16 mouse cellular contexts compared by ENCODE assay signal in the genomic region with DNA sequence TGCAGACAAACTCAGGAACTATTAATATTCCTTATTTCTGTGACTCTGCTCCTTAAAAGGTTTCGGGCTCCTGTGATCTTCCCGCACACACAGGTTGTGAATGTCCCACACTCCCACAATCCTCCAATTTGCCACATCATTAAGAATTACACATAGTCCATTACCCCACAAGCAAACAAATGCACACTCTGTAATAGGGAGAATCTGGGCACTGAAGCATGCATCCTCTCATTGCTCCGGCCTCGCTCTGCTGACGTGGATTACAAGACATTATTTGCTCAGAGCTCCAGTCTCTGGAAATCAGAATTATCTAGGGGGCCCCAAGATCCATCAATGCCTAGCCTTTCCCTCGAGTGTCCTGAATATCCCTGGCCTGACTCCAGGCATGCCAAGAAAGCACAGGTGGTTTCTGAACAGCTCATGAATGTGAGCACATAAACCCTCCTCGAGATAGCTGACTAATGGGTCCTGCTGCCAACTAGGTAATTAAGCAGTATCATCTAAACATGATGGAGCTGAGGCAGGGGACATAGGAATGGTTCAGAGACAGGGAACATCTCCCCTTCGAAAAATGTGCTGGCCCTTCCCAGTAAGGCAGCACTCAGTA.
DNase-seq lines count a peak whose midpoint lies in the region; ATAC-seq lines count a peak whose summit lies in the region.
"Had no signal": no experiment of that assay in that cellular context is flagged by ENCODE, and none has a peak within 500 bp of the region (broad histone marks: within the 10 kb centered on the region; RNA-seq: fewer than 3 reads in every experiment).

No protein-coding gene starts in this region.

- peak; percentile 67 for ATAC-seq in hindbrain, embryonic 16.5 days
- no peak for ATAC-seq in hindbrain, embryonic 12.5 days (ENCODE audit: low FRiP score)
- ATAC-seq in neural tube, embryonic 12.5 days (ENCODE audit: low FRiP score, low read depth), result 0 out of 2 replicates have a peak, but pooled peaks have one; percentile 37
- no peak for ATAC-seq in neural tube, embryonic 15.5 days (ENCODE audit: low FRiP score)
- no peak for ATAC-seq in intestine, embryonic 16.5 days
- ATAC-seq: CD4-positive, CD25-positive, alpha-beta regulatory T cell, adult 4 months; midbrain, embryonic 15.5 days had no signal

- H3K4me2 ChIP-seq in hindbrain, embryonic 16.5 days (ENCODE audit: low read length), result no peak overlapping the region
- H3K4me2 ChIP-seq in hindbrain, embryonic 12.5 days (replicated peaks), result no peak overlapping the region
- no peak overlapping the region for H3K4me2 ChIP-seq in neural tube, embryonic 12.5 days (replicated peaks)
- no peak overlapping the region for H3K4me2 ChIP-seq in neural tube, embryonic 15.5 days
- no peak overlapping the region for H3K4me2 ChIP-seq in intestine, embryonic 16.5 days (ENCODE audit: low read depth, low read length)
- H3K4me2 ChIP-seq: lung, embryonic 14.5 days; midbrain, embryonic 15.5 days had no signal

- H3K4me3 ChIP-seq in hindbrain, embryonic 16.5 days (ENCODE audit: low read length), result no peak overlapping the region
- H3K4me3 ChIP-seq in hindbrain, embryonic 12.5 days, result no peak overlapping the region
- no peak overlapping the region for H3K4me3 ChIP-seq in neural tube, embryonic 12.5 days
- no peak overlapping the region for H3K4me3 ChIP-seq in neural tube, embryonic 15.5 days (replicated peaks)
- no peak overlapping the region for H3K4me3 ChIP-seq in intestine, embryonic 16.5 days (ENCODE audit: low read length)
- H3K4me3 ChIP-seq: midbrain, embryonic 15.5 days had no signal

- H3K9ac ChIP-seq in hindbrain, embryonic 16.5 days (ENCODE audit: low read depth, low read length), result no peak overlapping the region
- H3K9ac ChIP-seq in hindbrain, embryonic 12.5 days, result no peak overlapping the region
- no peak overlapping the region for H3K9ac ChIP-seq in neural tube, embryonic 12.5 days
- H3K9ac ChIP-seq in neural tube, embryonic 15.5 days (replicated peaks), result no peak overlapping the region
- no peak overlapping the region for H3K9ac ChIP-seq in intestine, embryonic 16.5 days (ENCODE audit: low read depth, low read length)
- H3K9ac ChIP-seq: lung, embryonic 14.5 days; midbrain, embryonic 15.5 days had no signal

- peaks cover 6% of the 10 kb centered on the region for H3K4me1 ChIP-seq in hindbrain, embryonic 16.5 days (ENCODE audit: control insufficient read depth, insufficient read depth, low read depth, low read length)
- H3K4me1 ChIP-seq in hindbrain, embryonic 12.5 days, result peaks cover 8% of the 10 kb centered on the region; the same call in 1 of the 2 replicates
- peaks cover 5% of the 10 kb centered on the region; the same call in 1 of the 2 replicates for H3K4me1 ChIP-seq in neural tube, embryonic 12.5 days
- peaks cover 14% of the 10 kb centered on the region for H3K4me1 ChIP-seq in neural tube, embryonic 15.5 days
- no peaks in the 10 kb centered on the region for H3K4me1 ChIP-seq in intestine, embryonic 16.5 days (ENCODE audit: control insufficient read depth, insufficient read depth, low read length)

- WGBS in hindbrain, embryonic 16.5 days, result 40% methylated on average over 8 of the region's 8 CpGs
- WGBS in hindbrain, embryonic 12.5 days, result 57% methylated on average over 8 of the region's 8 CpGs
- 50% methylated on average over 8 of the region's 8 CpGs for WGBS in neural tube, embryonic 12.5 days
- WGBS in neural tube, embryonic 15.5 days, result 28% methylated on average over 8 of the region's 8 CpGs
- 59% methylated on average over 8 of the region's 8 CpGs for WGBS in intestine, embryonic 16.5 days

- DNase-seq in cerebellum, adult 9-10 months, result peak; percentile 29
- peak; percentile 72 for DNase-seq in retina, postnatal 1 day
- DNase-seq: adrenal gland, postnatal 10 days; gastrocnemius, postnatal 36 days; kidney, postnatal 14 days; lung, embryonic 14.5 days; right cerebral cortex, adult 18-20 months; thymus, postnatal 36 days had no signal

- no peaks in the 10 kb centered on the region for H3K36me3 ChIP-seq in hindbrain, embryonic 16.5 days (ENCODE audit: control insufficient read depth, insufficient read depth, low read length)
- no peaks in the 10 kb centered on the region for H3K36me3 ChIP-seq in hindbrain, embryonic 12.5 days
- no peaks in the 10 kb centered on the region for H3K36me3 ChIP-seq in neural tube, embryonic 12.5 days
- H3K36me3 ChIP-seq in neural tube, embryonic 15.5 days, result no peaks in the 10 kb centered on the region
- no peaks in the 10 kb centered on the region for H3K36me3 ChIP-seq in intestine, embryonic 16.5 days (ENCODE audit: control insufficient read depth, insufficient read depth, low read length)
- H3K36me3 ChIP-seq: midbrain, embryonic 15.5 days had no signal

- H3K27me3 ChIP-seq in hindbrain, embryonic 16.5 days (replicated peaks; ENCODE audit: control insufficient read depth, insufficient read depth, low read length), result no peaks in the 10 kb centered on the region; the same call in 1 of the 2 replicates
- H3K27me3 ChIP-seq in hindbrain, embryonic 12.5 days, result no peaks in the 10 kb centered on the region
- no peaks in the 10 kb centered on the region for H3K27me3 ChIP-seq in neural tube, embryonic 12.5 days (replicated peaks)
- H3K27me3 ChIP-seq in neural tube, embryonic 15.5 days (replicated peaks), result no peaks in the 10 kb centered on the region
- no peaks in the 10 kb centered on the region for H3K27me3 ChIP-seq in intestine, embryonic 16.5 days (replicated peaks; ENCODE audit: control insufficient read depth, insufficient read depth, low read length)
- H3K27me3 ChIP-seq: midbrain, embryonic 15.5 days had no signal

- no peaks in the 10 kb centered on the region for H3K9me3 ChIP-seq in hindbrain, embryonic 16.5 days (ENCODE audit: control insufficient read depth, low read length)
- no peaks in the 10 kb centered on the region for H3K9me3 ChIP-seq in hindbrain, embryonic 12.5 days (replicated peaks)
- no peaks in the 10 kb centered on the region for H3K9me3 ChIP-seq in neural tube, embryonic 12.5 days
- H3K9me3 ChIP-seq in neural tube, embryonic 15.5 days (replicated peaks), result no peaks in the 10 kb centered on the region
- H3K9me3 ChIP-seq in intestine, embryonic 16.5 days (ENCODE audit: control insufficient read depth, low read length), result no peaks in the 10 kb centered on the region
- H3K9me3 ChIP-seq: midbrain, embryonic 15.5 days had no signal

- no peak overlapping the region for H3K27ac ChIP-seq in hindbrain, embryonic 16.5 days (ENCODE audit: low read depth, low read length)
- no peak overlapping the region for H3K27ac ChIP-seq in hindbrain, embryonic 12.5 days
- H3K27ac ChIP-seq in neural tube, embryonic 12.5 days, result no peak overlapping the region
- H3K27ac ChIP-seq in neural tube, embryonic 15.5 days (replicated peaks), result no peak overlapping the region
- H3K27ac ChIP-seq in intestine, embryonic 16.5 days (ENCODE audit: low read length), result no peak overlapping the region
- H3K27ac ChIP-seq: midbrain, embryonic 15.5 days; stomach, postnatal 0 days had no signal

Comparison
In these comparisons a context has a peak if more than half of its experiments do, and no peak if none do; other contexts are left out.
1. ATAC-seq: peak in hindbrain, embryonic 16.5 days (single experiment) and neural tube, embryonic 12.5 days (single experiment); none in hindbrain, embryonic 12.5 days (single experiment), neural tube, embryonic 15.5 days (single experiment) and intestine, embryonic 16.5 days (single experiment).